Mouse (Mus musculus) olfactory bulb, adult 2 months (tissue): ENCODE measurements around the gene Hoxc10. TPM values are rescaled to one million over a fixed set of nuclear protein-coding genes. Genes with fewer than 3 reads are reported as not detected.

Source experiments
- H3K27ac ChIP-seq: fragments of 200-500 bp; 2 replicates; pipeline ENCODE4 v1.5.1; 2012; ENCODE audit warnings: low read depth, low read length; ENCODE audit not compliant: insufficient read depth
- H3K4me1 ChIP-seq: fragments of 200-500 bp; 2 replicates; pipeline ENCODE4 v1.6.1; 2012; ENCODE audit warnings: low read length; ENCODE audit not compliant: control insufficient read depth, insufficient read depth
- H3K4me3 ChIP-seq: fragments of 200-500 bp; 2 replicates; pipeline ENCODE4 v1.5.1; 2012; ENCODE audit warnings: mild to moderate bottlenecking, low read depth, low read length, moderate library complexity; ENCODE audit not compliant: insufficient read depth
- CTCF ChIP-seq: fragments of 200-500 bp; IDR thresholded peaks from 2 replicates; pipeline ENCODE4 v1.5.1; 2012; ENCODE audit warnings: low read depth, mild to moderate bottlenecking, low read length, moderate library complexity; ENCODE audit not compliant: insufficient read depth
- POLR2A ChIP-seq: fragments of 200-500 bp; IDR thresholded peaks from 2 replicates; pipeline ENCODE4 v1.6.1; 2012; ENCODE audit warnings: mild to moderate bottlenecking, low read depth, low read length, moderate library complexity; ENCODE audit not compliant: insufficient read depth
- WGBS: fragments of 180-500 bp; shearing (Covaris S2); methylation state at CpG from one replicate; pipeline ENCODE4 v1.1.7; 2018; 5-methylcytosine and 5-hydroxymethylcytosine counted together
- polyA plus RNA-seq: library from polyadenylated mRNA; stranded (reverse); fragments of >200 nt; gene quantifications from 2 replicates; pipeline ENCODE4 v1.2.4, GENCODE M21; 2012; ENCODE audit warnings: low replicate concordance; ENCODE audit not compliant: missing spikeins, insufficient read depth, insufficient read length

The Hoxc10 gene
- polyA plus RNA-seq, 1 experiment = not detected

GRCm38 (mm10) chr15:102965892-102966775 is 462 bp upstream of the Hoxc10 start:
- H3K4me3 ChIP-seq = no peak overlapping the region
- H3K27ac ChIP-seq = no peak overlapping the region
- no peaks in the 10 kb centered on the region for H3K4me1 ChIP-seq
- TF ChIP-seq POLR2A (no peak), CTCF (no peak)
- 5% methylated on average over 30 of the region's 30 CpGs for WGBS

DNA sequence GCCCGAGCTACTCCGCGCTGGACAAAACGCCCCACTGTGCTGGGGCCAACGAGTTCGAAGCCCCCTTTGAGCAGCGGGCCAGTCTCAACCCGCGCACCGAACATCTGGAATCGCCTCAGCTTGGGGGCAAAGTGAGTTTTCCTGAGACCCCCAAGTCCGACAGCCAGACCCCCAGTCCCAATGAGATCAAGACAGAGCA is 615 bp downstream of the Hoxc10 start, which contains the start of gene Hoxc5:
TSS of gene Hoxc5 (plus strand) at position 132 of the 199 bp plus-strand sequence.
- no peaks in the 10 kb centered on the region for H3K4me1 ChIP-seq
- no peak for TF ChIP-seq CTCF
- TF ChIP-seq POLR2A = no peak
- no peak within 1 kb of the TSS for H3K27ac ChIP-seq
- 5% methylated on average over 12 of the region's 12 CpGs for WGBS
- H3K4me3 ChIP-seq = no peak within 1 kb of the TSS

DNA sequence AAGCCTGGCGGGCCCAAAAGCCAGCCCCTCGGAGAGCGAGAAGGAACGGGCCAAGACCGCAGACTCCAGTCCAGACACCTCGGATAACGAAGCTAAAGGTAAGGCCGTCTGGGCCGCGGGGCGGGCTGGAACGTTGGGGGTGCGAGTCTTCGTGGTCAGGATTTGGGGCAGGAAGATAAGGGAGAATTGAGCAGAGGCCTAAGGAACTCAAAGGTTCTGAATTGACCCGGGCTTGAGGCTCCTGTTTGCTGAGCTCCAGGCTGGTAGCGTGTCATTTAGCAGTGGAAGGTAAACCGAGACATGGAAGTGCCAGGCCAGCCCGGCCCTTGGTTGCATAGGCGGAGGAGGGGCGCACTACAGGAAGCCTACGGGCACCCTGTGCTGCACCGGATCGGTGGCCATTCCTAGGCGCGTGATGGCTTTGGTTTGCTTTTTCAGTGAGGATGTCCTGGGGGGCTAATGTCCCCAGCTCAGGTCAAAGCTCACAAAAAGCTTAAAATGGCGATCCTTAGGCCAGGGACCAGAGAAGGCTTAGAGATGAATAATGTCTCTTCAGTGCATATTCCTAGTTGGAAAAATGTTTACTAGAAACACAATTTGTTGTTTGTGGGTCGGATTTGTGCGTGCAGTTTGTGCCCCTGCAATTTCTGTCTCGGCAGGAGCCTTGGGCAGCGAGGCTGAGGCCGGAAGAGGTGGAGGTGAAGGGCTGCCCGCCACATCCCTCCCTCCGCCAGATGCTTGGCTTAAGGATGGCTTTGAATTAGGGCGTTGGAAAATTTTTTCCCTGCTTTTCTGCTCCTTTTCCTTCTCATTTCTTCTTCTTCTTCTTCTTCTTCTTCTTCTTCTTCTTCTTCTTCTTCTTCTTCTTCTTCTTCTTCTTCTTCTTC is 1.2 kb downstream of the Hoxc10 start:
- 5% methylated on average over 34 of the region's 34 CpGs for WGBS
- no peaks in the 10 kb centered on the region for H3K4me1 ChIP-seq
- TF ChIP-seq CTCF (no peak), POLR2A (no peak)
- no peak overlapping the region for H3K4me3 ChIP-seq
- no peak overlapping the region for H3K27ac ChIP-seq

- Histone ChIP-seq H3K27ac (no peak overlapping the region), H3K4me3 (no peak overlapping the region), H3K4me1 (no peaks in the 10 kb centered on the region)
- WGBS = 21% methylated on average over 1 of the region's 1 CpGs
- no peak for TF ChIP-seq POLR2A
- TF ChIP-seq CTCF = no peak
Observed at GRCm38 (mm10) chr15:102969296-102969695, 2.7 kb downstream of the Hoxc10 start.

- Histone ChIP-seq H3K4me3 (no peak overlapping the region), H3K27ac (no peak overlapping the region), H3K4me1 (no peaks in the 10 kb centered on the region)
- no peak for TF ChIP-seq POLR2A
- no peak for TF ChIP-seq CTCF
- 2% methylated on average over 12 of the region's 12 CpGs for WGBS
Observed at GRCm38 (mm10) chr15:102970740-102971139, 4.1 kb downstream of the Hoxc10 start.

DNA sequence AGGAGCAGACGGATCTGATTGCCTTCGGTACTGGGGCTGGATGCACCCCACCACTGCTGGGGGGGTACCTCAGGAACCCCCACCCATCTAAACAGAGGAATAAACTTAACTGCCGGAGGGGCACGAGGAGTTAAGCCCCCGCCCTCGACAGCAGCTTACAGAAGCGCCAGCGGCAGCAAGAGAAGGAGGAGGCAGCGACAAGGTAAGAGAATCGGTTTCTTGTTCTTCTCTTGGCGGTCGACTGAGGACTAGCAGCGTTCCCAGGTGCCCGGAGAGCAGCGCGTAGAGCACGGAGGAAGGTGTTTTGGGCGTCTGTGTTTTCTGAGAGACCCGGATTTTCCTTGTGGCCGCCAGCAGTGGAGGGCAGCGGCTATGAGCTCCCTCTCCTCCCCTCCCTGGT is 5.7 kb downstream of the Hoxc10 start:
- Histone ChIP-seq H3K27ac (no peak overlapping the region), H3K4me3 (no peak overlapping the region), H3K4me1 (no peaks in the 10 kb centered on the region)
- no peak for TF ChIP-seq POLR2A
- no peak for TF ChIP-seq CTCF
- 2% methylated on average over 21 of the region's 21 CpGs for WGBS

- 4% methylated on average over 6 of the region's 6 CpGs for WGBS
Observed at GRCm38 (mm10) chr15:102972753-102973152, 6.2 kb downstream of the Hoxc10 start.

GRCm38 (mm10) chr15:102975034-102975433 is 8.4 kb downstream of the Hoxc10 start:
- Histone ChIP-seq H3K4me1 (no peaks in the 10 kb centered on the region), H3K4me3 (no peak overlapping the region), H3K27ac (no peak overlapping the region)
- WGBS = 3% methylated on average over 7 of the region's 7 CpGs
- no peak for TF ChIP-seq CTCF
- no peak for TF ChIP-seq POLR2A

More at GRCm38 (mm10) chr15:102972753-102973152, 6.2 kb downstream of the Hoxc10 start:
- Histone ChIP-seq H3K4me1 (no peaks in the 10 kb centered on the region), H3K4me3 (no peak overlapping the region), H3K27ac (no peak overlapping the region)
- no peak for TF ChIP-seq CTCF
- TF ChIP-seq POLR2A = no peak

- 2% methylated on average over 21 of the region's 21 CpGs for WGBS
- no peak for TF ChIP-seq CTCF
- no peak for TF ChIP-seq POLR2A
- no peak overlapping the region for H3K27ac ChIP-seq
- no peaks in the 10 kb centered on the region for H3K4me1 ChIP-seq
- H3K4me3 ChIP-seq = no peak overlapping the region
Observed at GRCm38 (mm10) chr15:102975688-102976111, 9.1 kb downstream of the Hoxc10 start.
